Mouse (Mus musculus) urinary bladder, adult 2 months (tissue): ENCODE measurements around the gene Ccdc194. TPM values are rescaled to one million over a fixed set of nuclear protein-coding genes. Genes with fewer than 3 reads are reported as not detected.

Source experiments
- DNase-seq: peaks from one replicate; pipeline ENCODE4 v3.0.0; 2022; ENCODE audit warnings: low spot score
- polyA plus RNA-seq: library from polyadenylated mRNA; depleted of rRNA; stranded (reverse); fragments of >200 nt; gene quantifications from 2 replicates; pipeline ENCODE4 v1.2.3, GENCODE M21; 2012; rRNA removed

Gene Ccdc194
- 0.12 TPM in 2 replicates for polyA plus RNA-seq

DNA sequence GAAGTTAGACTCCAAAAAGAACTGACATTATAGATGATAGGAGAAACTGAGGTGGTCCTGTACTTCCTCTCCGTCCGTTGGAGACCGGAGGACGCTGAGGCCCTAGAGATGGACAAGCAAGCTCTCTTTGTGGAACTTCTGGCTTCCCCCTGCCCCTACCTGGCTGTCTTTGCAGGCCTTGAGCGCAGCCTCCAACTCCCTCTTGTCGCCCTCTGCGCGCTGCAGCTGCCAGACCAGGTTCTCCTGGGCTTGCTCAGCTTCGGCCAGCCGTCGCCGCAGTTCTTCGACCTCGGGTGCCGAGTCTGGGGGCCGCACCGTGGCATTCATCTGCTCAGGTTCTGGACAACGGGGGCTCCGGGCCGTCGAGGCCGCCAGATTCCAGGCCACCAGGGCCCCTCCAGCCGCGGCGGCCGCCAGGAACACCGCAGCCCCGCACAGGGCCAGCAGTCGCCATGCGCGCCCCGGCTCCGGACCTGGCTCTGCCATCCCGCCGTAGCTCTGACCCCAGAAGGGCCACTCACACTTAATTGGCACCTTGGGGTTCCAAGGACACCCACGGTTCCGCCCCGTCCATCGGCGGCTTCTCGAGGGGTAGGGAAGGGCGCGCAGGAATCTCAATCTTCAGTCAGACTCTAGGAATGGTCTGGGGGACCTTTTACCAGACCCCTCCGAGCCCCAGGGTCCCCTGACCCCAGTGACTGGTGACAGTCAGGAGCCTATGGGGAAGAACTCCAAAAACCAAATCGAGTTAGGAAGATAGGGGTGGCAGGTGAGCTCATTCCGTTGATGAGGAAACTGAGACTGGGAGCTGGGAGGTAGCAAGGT is at the start of gene Ccdc194:
Gene Ccdc194 (minus strand): TSS at position 486 of the 825 bp plus-strand sequence.
- DNase-seq: no peak

DNA sequence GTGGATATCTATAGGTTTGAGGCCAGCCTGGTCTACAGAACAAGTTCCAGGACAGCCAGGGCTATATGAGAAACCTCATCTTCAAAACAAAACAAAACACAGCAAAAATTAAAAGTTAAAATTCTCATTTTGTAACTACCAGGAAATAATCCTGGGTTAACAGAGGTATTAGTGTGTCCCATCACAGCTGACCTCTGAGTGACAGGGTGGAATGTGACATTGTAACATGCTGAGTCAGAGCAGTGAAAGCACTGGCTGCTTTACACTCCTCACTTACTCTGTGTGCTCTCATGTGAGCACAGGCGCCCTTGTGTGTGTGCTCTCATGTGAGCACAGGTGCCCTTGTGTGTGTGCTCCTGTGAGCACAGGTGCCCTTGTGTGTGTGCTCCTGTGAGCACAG is 49.5 kb upstream of the Ccdc194 start:
- DNase-seq: no peak

DNA sequence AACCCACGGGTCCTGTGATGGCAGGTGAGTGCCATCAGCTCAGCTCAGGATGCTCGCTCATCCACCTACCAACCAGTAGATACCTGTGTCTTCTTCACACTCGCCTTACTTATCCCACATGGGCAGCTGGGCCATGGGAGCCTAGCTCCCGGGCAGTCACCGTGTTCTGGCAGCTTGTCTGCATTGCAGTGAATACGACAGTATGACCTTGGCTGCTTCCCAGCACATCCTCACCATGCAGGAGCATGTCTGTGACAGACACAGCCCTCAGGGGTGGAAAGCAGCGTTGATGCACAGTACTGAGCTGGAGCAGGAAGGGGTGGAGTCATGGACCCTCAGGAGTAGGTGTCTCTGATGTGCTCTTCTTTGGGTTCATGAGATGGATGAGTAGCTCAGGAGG is 48.9 kb upstream of the Ccdc194 start:
- no peak for DNase-seq

DNA sequence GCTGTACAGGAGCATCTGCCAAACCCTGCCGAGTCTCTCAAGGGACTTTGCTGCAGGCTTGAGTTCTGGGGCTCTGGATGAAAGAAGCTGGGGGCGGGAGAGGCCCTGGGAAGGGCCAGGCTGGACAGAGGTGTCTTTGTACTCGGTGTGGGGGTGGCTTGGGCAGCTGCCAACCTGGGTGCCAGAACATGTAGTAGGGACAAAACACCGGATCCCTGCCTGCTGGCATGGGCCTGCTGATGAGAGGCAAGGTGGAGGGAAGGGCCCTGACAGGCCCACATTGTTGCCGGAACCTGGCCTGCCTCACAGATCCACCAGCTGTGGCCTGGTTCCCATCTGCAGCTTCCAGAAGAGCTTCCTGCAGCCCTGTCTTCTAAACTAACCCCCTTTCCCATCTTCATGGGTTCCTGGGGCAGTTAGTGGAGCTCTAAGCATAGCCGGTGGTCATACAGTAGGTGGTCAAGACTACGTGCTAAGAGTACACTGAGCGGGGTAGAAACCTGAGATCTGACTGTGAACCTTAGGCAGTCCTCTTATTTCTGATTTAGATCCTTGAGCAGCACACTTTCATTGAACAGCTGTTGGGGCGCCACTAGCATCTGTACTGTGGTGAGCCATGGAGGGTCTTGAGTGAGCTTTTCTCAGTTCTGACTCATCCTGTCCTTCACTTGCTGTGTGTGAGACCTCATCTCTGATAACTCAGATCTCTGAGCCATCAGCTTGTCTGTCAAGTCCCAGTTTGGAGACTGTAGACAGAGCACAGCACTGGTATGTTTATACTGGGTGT is 47.5 kb upstream of the Ccdc194 start:
- no peak for DNase-seq

DNA sequence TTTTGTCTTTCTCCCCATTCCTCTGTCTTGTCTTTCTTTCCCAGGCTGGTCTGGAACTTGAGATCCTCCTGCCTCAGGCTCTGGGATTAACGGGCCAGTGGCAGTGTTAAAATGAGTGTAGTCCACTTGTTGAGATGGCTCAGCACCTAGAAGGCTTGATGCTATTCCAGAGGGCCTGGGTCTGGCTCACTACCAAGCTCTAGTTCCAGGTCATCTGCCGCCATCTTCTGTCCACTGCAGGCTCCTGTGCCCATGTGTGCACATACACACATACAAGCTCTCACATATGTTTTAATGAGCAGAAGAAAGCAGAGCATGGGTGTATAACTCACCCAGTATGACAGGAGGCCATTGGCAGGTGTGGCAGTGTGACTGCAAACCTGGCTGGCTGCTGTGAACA is 46.6 kb upstream of the Ccdc194 start:
- no peak for DNase-seq

DNA sequence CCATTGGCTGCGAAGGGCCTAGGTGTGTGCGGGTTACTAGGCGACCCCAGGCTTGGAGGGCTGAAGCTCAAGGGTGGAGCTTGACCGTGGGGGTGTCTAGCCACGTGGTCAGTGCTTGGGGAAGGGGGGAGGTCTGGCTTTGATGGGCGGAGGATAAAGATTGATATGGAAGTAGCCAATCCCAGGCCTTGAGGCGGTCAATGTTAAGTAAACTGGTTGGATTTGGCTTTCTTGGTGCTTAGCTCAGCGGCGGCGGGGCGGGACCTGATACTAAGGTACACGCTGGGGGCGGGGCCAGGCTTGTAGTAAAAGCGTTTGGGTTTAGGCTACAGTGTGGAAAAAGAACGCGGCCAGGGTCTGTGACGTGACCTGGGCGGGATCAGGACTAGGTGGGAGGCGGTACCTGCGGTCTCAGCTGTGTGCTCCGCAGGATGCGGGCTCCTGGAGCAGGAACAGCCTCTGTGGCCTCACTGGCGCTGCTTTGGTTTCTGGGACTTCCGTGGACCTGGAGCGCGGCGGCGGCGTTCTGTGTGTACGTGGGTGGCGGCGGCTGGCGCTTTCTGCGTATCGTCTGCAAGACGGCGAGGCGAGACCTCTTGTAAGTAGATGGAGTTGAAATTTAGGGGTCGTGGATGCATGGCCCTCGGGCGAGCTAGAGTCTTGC is 44.9 kb upstream of the Ccdc194 start:
- DNase-seq: peak; percentile 83

DNA sequence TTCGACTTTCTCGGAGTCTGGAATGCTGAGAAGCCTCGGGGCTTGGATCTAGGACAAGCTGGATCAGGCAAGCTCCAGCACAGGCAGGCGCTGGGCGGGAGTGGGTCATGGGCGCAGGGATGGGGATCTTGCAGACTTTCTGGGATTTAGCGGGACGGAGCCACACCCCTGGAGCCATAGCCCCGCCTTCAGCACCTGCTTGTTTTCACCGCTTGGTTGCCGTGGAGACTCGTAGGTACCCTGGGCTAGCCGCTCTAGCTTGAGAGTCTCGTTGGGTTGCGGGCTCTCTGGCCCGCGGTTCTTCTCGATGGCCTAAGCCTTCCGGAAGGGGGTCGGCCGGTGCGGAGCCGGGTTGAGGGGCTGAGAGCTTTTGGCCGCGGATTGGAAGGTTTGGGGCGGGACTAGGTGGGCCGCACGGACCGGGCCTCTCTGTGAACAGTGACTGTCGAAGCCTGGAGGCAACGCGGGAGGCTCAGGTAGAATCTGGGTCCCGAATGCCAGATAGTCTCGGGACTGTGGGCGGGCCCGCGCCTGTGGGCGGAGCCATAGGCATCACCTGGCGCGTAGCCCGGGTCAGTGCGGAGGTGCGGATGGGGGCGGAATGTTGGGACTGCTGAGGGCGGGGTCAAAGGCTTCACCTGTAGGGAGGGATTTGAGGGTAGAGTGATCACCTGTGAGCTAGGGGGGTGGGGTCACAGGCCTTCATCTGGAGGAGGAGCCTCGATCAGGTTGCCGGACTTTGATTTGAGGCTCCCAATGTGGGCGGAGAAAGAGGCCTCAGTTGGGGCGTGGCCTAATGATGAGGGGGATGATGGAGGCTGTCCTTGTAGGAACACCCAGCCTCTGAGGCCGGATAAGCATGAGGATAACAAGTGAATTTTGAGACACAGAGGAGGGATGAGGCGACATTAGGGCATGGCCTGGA is 44.1 kb upstream of the Ccdc194 start:
- DNase-seq: peak; percentile 86

DNA sequence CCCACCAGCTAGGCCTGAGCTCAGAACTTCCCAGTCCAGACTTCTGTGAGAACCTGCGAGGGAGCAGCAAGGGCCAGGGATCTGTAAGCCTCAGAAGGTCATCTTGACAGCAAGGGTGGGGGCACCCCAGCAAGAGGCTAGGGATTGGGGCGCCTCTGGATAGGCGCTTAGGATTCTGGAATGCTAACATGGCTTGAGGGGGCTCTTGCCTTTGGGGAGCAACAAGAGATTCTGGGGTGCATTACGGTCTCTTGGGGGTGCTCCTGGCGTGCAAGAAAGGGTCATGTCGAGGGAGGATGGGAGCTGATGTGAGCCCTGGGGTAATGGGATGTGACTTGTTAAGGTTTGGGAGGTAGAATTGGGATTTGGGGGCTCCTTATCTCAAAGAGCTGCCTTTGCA is 43.4 kb upstream of the Ccdc194 start:
- no peak for DNase-seq

DNA sequence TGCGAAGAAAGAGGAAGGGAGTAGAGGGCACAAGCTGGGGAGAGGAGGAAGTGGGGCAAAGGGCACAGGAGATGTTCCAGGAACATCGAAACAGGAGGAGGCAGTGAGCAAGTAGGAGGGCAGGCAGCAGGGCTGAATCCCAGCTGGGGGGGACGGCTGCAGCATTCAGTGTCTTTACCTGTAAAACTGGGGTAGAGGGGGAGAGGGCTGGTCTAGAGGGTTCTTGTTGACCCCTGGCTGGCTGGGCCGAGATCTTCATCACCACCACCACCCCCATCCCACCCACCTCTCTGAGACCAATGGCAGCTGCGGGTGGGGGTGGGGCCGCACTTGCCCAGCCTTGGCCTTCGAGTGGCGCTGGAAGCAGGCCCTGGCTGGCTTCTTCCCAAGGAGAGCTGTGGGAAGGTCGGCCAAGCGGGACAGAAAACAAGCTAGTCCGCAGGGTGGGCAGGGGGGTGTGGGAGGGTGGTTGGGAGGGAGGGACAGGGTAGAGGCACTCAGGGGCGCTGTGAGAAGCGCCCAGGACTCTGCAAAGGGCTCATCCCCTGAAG is 43.0 kb upstream of the Ccdc194 start, which contains the start of gene Slc27a1:
Gene Slc27a1 (plus strand): TSS at position 496 of the 551 bp plus-strand sequence.
- no peak for DNase-seq

DNA sequence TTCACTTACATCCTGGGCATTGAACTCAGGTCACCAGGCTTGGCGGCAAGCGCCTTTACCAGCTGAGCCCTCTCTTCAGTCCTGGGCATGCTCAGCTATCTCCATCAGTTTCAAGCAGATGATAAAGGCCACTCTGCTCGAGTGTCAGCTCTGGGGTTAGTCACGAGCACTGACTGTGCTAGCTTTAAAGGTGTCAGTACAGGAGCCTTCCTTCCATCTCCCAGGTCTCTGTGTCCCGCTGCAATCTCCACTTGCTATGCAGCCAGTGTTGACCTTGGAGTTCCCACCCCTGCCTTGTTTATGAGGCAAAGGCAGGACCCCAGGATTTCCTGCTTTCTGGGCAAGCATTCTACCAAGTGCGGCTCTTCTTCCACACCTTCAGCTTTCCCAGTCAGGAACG is 42.1 kb upstream of the Ccdc194 start:
- DNase-seq: no peak

DNA sequence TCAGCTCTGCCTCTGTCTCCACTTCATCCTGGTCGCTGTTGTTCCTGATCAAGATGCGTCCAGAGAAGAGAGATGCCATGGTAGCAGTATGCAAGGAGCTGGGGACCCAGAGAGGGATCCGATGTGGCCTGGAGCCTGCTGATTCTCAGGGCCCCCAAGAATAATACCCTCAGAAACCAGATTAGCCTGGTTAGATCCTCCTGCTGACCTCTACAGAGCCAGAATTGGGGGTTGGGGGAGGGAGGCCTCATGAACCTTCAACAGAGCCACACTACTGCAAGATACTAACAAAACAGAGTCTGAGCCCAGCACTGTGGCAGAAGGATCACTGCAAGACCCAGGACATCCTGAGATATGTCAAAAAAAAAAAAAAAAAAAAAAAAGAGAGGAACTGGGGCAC is 41.0 kb upstream of the Ccdc194 start, which contains the start of gene Nxnl1:
Gene Nxnl1 (minus strand): TSS at position 101 of the 400 bp plus-strand sequence.
- no peak for DNase-seq

DNA sequence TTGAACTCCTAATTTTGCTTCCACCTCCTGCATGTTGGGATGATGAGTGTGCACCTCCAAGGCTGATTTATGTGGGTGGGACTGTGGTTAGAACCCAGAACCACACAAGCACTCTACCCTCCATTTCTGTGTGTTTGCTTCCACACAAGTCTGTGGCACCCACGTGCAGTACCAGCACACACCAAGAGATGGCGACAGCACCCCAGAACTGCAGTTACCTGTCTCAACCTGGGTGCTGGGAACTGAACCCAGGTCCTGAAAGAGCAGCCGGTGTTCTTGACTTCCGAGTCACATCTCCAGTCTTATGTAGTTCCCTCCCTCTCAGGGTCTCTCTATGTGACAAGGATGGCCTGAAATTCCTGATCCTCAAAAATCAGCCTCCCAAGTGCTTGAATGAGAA is 38.5 kb upstream of the Ccdc194 start:
- DNase-seq: no peak

DNA sequence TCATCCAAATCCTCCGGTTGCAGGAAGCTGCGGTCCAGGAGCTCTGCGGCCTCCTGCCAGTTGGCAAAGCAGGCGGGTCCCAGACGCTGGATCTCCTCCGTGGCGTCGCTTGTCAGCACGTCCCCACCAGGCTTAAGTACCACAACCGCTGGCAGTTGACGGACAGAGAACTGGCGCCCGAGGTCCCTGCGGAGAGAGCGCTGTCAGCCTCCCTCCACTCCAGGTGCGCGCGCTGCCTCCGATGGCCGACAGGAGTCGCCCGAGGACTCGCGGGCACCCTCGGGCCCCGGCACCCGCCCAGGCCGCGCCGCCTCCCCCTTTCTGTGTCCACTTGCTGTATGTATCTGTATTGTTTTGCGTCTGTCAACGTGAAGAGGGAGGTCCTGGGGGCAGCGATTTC is 37.2 kb upstream of the Ccdc194 start:
- DNase-seq: peak; percentile 75

DNA sequence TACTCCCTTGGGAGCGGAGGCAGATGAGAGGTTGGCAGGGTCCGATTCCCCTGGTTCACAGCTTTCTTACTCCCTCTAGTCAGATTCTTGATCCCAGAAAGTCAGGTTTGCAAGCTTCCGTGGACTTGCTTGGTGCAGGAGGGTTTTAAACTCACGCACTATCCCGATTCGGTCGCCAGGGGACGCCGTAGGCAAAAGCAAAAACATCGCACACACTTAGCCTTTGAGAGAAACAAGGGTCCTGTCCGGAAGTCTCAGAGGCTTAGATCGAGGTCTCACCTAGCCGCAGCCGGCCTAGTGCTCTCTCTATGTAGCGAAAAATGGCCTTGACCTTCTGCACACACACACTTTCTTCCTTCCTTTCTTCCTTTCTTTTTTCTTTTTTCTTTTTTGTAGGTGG is 35.9 kb upstream of the Ccdc194 start:
- no peak for DNase-seq

DNA sequence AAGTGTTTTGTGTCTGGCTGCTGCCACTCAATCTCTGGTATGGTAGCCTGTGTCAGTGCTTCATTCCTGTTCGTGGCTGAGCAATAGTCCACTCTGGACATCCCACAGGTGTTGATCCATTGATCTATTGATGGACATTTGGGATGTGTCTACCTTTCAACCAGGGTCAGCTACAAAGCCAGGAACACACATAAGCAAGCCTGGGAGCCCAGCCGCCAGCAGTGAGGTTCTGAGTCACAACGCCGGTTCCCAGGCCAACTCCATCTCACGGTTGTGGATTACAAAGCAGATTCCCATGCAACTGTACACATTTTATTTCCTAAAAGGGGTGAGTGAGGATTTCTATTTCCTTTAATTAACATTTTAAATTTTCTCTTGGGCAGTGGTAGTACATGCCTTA is 35.3 kb upstream of the Ccdc194 start:
- DNase-seq: no peak

DNA sequence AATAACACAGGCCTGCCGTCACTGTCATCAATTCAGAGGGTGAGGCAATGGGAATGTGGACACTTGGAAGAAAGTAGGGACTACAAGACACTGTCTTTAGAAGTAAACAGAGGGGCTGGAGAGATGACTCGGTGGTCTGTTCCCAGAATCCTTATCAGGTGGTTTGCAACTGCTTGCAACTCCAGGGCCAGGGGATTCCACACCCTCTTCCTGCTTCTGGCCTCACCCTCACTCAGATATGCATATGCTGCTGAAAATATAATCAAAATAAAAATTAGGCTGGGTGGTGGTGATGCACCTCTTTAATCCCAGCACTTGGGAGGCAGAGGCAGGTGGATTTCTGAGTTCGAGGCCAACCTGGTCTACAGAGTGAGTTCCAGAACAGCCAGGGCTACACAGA is 34.6 kb upstream of the Ccdc194 start:
- DNase-seq: no peak

DNA sequence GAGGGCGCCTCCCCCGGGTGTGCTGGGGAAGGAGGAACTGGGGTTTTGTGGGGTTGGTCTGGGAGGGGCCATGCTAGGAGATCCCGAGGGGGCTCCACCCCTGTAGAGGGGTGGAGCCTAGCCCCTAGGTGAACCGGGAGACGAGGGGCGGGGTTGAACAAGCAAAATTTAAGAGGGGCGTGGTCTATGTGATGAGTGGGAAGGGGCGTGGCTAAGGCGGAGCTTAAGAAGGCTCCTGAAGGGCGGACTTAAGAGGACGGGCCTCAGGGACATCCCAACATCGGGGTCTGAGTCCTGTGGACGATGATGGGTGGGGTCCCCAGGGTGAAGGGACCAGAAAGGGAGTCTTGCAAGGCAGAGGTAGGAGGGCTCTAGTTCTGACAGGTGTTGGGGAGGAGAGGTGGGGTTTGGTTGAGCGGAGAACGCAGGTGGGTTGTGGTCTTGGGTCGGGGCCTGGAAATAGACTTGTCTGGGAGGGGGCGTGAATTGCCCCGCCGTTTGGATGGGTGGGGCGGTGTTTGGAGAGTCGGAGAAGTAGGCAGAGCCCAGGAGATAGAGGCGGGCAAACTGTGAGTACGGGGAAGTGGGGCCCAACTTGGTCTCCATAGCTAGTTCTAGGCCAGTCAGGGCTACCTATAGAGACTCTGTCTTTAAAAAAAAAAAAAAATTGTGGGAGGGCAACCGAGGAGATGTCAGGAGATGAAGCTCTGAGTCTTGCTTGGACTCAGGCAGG is 33.6 kb upstream of the Ccdc194 start:
- no peak for DNase-seq

DNA sequence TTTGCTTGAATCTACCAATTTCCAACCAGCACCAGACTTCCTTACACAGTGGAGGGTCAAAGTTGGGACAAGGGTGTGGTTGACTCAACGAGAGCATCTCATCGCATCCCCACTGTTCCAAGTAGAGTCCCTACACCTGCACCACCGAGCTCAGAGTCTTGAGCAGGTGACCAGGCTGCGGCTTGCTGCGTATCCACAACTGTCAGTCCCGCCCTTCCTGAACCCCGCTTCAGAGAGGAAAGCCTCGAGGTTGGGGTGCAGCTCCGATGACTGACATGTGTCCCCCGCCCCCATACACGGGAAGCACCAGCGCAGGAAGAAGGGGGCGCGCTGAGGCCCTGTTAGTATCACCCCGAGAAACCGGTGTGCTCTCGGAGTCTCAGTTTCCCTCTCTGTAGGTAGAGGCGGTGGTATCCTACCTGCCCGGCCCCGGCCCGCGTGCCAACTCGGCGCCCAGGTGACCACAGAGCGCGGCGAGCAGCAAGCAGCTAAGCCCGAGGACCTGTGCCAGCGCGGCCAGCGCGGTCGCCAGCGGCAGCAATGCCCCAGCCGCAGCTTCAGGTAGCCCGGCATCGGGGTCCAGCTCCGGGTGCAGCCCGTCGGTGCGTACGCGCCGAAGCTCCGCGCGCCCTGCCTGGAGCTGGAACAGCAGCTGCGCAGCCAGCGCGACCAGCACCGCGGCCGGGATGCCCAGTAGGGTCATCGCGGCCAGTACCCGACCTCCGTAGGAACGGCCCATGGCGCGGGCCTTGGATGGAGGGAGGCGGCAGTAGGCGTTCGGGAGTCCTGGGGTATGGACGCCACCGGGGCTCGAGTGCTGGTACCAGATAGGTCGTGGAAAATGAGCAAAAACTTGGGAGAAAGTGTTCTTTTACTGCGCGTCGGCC is 32.8 kb upstream of the Ccdc194 start, which contains the start of gene Tmem221:
Gene Tmem221 (minus strand): TSS at position 801 of the 887 bp plus-strand sequence.
- DNase-seq: no peak

DNA sequence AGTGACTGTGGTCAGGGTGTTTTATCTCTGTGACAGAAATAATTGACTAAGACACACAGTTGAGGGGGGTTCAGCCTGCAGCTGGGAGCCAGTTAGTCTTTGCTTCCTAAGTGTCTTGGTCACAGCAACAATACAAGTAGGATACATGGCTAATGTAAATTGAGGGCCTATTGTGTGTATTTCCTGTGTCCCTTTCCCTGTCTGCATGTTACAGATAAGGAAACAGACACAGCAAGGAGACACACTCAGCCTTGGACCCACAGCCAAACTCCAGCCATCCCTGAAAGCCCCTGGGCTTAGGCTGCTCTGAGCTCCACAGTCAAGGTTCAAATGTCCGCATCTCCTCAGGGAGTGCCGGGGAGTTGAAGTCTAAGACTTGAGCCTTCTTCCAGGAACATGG is 29.1 kb upstream of the Ccdc194 start:
- no peak for DNase-seq
